Mouse (Mus musculus) kidney, adult 18-20 months (tissue): ENCODE results near the gene Gemin8.

Experiments used
- DNase-seq: peaks from one replicate; pipeline ENCODE4 v3.0.0; 2021

Gemin8 gene

DNA sequence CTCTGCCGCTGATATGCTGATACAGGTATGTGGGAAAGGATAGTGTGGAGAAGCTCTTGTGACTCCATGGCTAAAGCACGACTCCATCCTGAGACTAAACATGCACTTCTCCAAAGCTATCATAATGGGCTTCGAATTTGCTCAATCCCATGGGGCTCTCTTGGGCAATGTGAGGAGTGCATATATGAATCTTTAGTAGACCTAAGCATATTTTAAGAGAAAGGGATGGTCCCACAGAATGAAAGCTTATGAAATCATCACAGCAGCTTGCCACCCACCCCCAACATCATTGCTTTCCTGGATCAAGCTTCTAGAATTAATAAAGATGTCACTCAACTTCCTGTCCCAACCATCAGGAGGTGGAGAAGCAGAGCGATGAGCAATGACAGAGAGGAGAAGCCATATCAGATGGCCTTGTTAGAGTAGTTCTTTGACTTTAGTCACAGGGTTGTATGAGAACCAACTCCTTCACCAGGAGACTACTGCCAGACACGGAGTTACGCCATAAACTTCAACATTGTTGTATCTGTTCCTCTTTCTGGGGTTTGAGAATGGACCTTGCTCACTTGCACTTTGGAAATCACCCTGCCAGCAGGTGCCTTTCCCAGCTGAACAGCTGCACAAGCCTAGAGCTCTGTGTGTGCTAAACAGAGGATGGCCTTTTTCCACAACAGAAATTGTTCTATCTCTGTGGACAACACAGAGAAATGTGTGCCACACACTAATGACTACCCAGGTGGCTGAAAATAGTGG lies 60.4 kb downstream of the Gemin8 start:
- no peak for DNase-seq

DNA sequence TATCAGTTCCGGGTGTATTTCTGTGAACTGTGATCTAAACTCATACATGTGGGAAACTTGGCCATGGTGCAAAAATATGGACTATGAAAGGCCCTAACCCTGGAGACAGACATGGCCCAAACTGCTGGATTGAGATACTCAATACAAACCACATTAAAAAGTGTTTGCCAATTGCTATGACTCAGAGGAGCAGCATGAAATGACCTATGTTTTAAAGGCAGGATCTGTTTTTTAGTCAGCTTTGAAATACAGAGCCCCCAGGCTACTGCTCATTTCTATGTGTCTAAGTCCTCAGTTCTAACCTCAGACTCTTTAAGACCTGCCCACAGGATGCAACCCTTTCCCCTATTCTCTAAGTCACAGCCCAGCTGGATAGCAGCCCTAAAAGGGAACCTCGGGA lies 65.9 kb downstream of the Gemin8 start:
- DNase-seq = no peak

DNA sequence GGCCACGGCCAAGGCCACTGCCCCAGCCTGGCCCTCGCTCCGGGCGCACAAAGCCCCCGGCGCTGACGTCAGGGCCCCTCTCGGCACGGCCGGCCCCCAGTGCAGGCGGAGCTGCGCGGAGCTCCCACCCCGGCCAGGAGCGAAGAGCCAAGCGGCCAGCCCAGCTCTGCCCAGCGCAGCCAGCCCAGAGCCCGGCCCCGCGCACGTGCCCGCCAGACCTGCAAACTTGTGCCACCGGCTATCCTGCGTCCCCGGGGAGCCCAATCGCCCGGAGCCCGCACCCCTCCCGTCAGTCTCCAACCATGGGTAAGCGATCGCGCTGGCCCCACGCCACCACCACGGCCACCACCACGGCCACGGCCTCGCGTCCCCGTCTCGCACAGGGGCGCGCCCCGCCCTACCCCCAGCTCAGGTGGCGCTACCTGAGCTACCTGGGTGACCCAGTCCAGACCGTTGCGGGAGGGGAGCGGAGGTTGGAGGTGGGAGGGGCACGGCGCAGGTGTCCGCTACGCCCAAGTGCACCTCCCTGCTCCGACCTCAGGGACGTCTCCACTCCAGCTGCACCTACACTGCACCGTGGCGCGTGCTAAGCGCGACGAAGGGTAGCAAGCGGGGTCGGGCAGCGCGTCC lies 68.7 kb downstream of the Gemin8 start, which contains the start of gene Gpm6b:
TSS of gene Gpm6b (plus strand) at position 81 of the 630 bp plus-strand sequence.
- peak; percentile 49 for DNase-seq

DNA sequence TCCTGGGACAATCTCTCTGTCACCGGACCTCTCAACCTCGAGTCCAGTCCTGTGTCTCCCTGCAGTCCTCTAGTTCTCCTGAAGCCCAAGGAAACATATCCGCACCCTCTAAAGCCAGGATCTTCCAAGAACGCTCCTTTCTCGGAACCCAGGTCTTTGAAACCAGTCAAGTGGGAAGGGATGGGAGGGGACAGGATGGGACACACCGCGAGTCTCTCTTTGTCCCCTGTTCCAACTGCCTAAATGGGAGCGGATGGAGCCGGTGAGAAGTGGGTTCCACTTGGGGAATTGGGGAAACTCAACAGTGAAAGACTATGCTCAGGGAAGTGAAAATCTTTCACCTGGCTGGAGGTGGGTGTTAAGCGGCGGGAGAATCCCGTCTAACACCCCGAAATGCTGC lies 69.3 kb downstream of the Gemin8 start:
- DNase-seq = no peak
